Mouse (Mus musculus) fat pad, adult 2 months (tissue): ENCODE measurements at regions not wholly inside any gene's neighbourhood (a gene's known extent, or its start where the extent isn't known, plus 50 kb on each side); places are given as distances from the start of the nearest gene placed in this dataset.

Source experiments
- DNase-seq: peaks from one replicate; pipeline ENCODE4 v3.0.0-alpha.2; 2011; ENCODE audit warnings: low read depth, low spot score; ENCODE audit errors: extremely low read depth

DNA sequence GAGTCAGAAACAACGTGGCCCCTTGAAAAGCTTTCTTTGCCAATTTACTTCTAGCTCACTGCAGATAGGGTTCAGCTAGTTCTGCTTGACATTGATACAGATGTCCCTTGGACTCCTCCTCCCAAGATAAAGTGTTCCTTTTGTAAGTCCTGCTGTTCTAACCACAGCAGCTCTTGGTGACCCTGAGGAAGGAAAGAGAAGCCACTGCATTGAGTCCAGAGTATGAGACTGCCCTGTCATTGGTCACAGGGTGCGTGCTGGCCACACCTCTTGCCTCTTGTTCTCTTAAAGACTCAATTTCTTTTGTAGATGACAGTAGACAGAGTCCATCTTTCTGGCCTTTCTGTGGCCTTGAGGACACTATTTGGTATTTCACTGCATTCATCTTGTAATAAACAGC is 74.7 kb upstream of the Zc3h12c start:
- DNase-seq = no peak

- DNase-seq = no peak
Measured at GRCm38 (mm10) chr9:52241577-52241976, 73.2 kb upstream of the Zc3h12c start.

GRCm38 (mm10) chr9:52240585-52241320 is 72.4 kb upstream of the Zc3h12c start:
- no peak for DNase-seq

- no peak for DNase-seq
Measured at GRCm38 (mm10) chr9:52234775-52235174, 66.4 kb upstream of the Zc3h12c start.

- DNase-seq = no peak
Measured at GRCm38 (mm10) chr9:52229589-52229988, 61.2 kb upstream of the Zc3h12c start.

DNA sequence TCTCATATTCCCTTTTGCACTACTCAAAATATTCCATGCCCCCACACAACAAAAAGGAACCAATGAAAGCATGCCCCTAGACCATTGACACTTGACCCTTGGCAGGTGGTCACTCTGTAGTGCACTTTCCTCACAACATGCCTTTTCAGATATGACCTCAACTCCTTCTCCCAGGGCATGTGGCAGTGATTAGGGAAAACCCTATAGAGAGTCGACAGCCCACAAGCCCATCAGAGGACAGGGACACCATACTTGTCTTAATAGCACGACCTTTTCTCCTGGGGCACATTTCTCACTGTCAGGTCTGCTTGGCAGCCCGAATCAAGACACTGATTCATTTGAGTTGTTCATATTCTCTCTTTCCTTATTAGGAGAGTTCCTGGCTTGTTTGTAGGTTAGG is 57.3 kb upstream of the Zc3h12c start:
- DNase-seq = no peak

- DNase-seq = no peak
Measured at GRCm38 (mm10) chr9:52223509-52224113, 55.2 kb upstream of the Zc3h12c start.
